Mouse (Mus musculus) testis, adult 2 months (tissue): ENCODE data around the gene 1700024P04Rik.

Experiments
- CTCF ChIP-seq: fragments of 200-500 bp; IDR thresholded peaks from 2 replicates; pipeline ENCODE4 v1.5.1; 2012; ENCODE audit warnings: low read depth, mild to moderate bottlenecking, inconsistent platforms, low read length, moderate library complexity; ENCODE audit not compliant: control insufficient read depth, insufficient read depth, insufficient replicate concordance
- POLR2A ChIP-seq: fragments of 200-500 bp; IDR thresholded peaks from 2 replicates; pipeline ENCODE4 v1.6.1; 2012; ENCODE audit warnings: low read depth, mild to moderate bottlenecking, inconsistent platforms, low read length, moderate library complexity; ENCODE audit not compliant: control insufficient read depth

DNA sequence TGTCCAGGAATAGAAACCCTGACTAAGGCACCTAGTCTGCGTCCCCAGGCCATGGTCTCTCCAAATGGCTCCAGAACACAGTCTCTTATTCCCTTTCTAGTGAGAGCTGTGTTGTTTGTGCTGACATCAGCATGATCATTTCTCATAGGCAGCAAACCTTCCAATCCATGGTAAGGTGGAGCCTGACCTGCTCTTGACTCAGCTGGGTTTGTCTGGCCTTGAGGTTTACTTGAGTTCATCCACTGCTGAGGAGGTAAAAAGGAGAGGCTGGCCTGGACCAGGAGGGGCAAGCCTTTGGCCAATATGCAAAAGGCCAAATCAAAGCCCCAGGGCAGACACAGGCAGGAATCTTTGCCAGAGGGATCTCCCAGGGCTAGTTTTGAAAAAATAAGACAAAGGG is 20.8 kb downstream of the 1700024P04Rik start:
- TF ChIP-seq POLR2A (no peak), CTCF (no peak)
